Mouse (Mus musculus): Measurements from ENCODE around the gene Ublcp1.

Gene Ublcp1

GRCm38 (mm10) chr11:44422337-44423111 lies 47.8 kb downstream of the Ublcp1 start:
- DNase-seq (ENCODE audit: low spot score) = no peak

- DNase-seq (ENCODE audit: low spot score) = no peak
These were observed 52.9 kb downstream of the Ublcp1 start for GRCm38 (mm10) chr11:44417403-44417802.

- no peak for DNase-seq (ENCODE audit: low spot score)
These were observed 55.7 kb downstream of the Ublcp1 start for GRCm38 (mm10) chr11:44414605-44415004.

DNA sequence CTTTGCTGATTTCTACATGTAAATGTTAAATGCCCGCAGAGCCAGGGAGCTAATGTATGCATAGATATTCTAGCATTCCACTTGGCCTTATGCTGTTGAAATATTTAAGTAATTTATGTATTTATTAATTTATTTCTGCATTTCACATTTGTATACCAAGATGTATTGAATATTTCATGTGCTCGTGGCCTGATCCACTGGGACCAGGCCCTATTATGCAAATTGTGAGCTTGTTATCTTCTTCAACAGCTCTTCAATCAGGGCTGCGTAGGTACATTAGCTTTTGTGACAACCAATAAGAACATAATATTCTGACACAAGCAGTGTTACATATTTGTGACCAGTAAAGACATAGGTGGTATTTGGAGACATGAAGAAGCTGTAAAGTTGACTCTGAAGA lies 56.9 kb downstream of the Ublcp1 start:
- DNase-seq (ENCODE audit: low spot score) = no peak

GRCm38 (mm10) chr11:44412276-44412675 lies 58.0 kb downstream of the Ublcp1 start:
- DNase-seq (ENCODE audit: low spot score) = no peak

DNA sequence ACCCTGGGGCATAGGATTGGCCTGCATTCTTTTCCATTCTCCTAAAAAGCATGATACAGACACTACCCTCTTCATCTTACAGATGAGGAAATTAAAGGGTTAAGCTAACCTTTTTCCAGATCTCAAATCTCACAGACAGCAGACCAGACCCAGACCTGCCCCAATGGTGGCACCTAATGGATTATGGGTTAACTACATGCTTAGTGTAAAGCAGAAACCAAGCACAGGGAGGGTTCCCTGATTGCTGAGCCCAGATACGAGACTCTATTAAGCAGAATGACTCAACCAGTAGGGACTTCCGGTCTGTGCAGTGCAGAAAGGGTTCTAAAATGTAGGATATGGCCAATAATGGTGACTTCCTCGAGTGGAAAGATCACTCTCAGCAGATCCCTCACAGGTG lies 59.9 kb downstream of the Ublcp1 start:
- no peak for DNase-seq (ENCODE audit: low spot score)

- no peak for DNase-seq (ENCODE audit: low spot score)
These were observed 61.7 kb downstream of the Ublcp1 start for GRCm38 (mm10) chr11:44408626-44409025.

DNA sequence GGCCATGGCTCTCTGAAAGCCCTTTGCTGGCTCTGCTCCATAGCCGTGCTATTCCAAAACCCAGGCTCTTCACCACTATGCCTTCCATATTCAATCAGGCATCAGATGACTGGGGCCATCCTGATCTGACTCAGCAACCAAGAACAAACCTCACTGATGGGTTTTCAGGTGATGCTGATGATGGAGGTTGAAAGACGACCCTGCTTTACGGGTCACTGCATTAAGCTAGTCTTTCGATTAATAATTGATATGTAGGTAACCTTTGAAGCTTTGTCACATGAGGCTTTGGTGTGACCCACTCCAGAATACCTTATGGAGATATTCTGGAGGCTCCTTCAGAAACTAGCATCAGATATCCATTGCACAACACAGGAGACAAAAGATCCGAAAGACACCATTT lies 63.8 kb downstream of the Ublcp1 start:
- DNase-seq (ENCODE audit: low spot score) = no peak

DNA sequence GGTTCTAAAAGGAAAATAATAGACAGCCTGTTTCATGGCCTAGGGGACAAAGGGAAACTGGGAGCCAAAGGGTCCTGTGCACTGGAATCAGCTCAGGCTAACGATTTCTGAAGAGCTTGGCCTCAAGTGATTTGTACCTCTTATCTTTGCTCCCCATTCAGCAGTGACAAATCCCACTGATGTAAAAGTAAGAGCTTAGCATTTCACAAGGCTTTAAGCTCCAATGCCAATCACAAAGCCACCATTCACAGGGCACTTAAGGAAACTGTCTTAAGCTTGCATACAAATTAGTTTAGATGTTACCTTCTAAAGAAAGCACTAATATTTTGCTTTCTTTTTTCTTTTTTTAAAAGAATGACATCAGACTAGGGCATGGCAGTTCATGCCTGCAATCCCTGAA lies 64.3 kb downstream of the Ublcp1 start:
- no peak for DNase-seq (ENCODE audit: low spot score)

DNA sequence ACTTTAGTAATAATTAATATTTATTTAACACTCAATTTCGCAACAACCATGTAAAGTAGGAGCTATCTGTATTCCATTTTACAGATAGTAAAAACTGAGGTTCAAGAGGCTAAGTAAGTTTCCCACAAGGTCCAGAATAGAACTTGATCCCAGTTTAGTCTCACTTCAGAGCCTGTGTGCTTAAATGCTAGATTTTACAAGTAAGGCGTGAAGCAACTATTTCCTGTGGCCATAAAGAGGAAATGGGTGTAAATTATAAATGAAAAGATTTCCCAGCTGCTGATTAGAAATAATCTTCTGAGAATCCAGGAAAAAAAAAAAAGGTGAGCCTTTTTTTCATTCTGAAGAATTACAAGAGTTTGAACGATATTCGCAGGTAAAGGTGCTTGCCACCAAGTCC lies 65.2 kb downstream of the Ublcp1 start:
- DNase-seq (ENCODE audit: low spot score) = no peak
